Mouse (Mus musculus) liver, adult 2 months (tissue): ENCODE measurements around the gene Ttll5.

Source experiments
- CTCF ChIP-seq: fragments of 200-500 bp; IDR thresholded peaks from 2 replicates; pipeline ENCODE4 v1.5.1; 2011; ENCODE audit warnings: low read depth, low read length, control low read depth
- POLR2A ChIP-seq: fragments of 200-500 bp; IDR thresholded peaks from 2 replicates; pipeline ENCODE4 v1.6.1; 2011; ENCODE audit warnings: low read length, control low read depth; ENCODE audit not compliant: insufficient read depth; ENCODE audit errors: extremely low read depth

- no peak for TF ChIP-seq CTCF
- TF ChIP-seq POLR2A = no peak
Observed at GRCm38 (mm10) chr12:85988818-85989377, 164.4 kb downstream of the Ttll5 start.
